Mouse (Mus musculus) adrenal gland, postnatal 25 days (tissue): Measurements from ENCODE around the gene Qsox1. TPM values are rescaled to one million over a fixed set of nuclear protein-coding genes. Genes with fewer than 3 reads are reported as not detected.

Experiments
- DNase-seq: peaks from one replicate; pipeline ENCODE4 v3.0.0; 2021; ENCODE audit warnings: mixed read lengths
- total RNA-seq: library from RNA; stranded (reverse); gene quantifications from 2 replicates; pipeline ENCODE4 v1.2.3, GENCODE M21; 2021

Gene Qsox1
- total RNA-seq, 1 experiment from 2014 or later, result 48.8 TPM

- DNase-seq, result no peak
These were observed 65.7 kb downstream of the Qsox1 start for GRCm38 (mm10) chr1:155747011-155747410.

GRCm38 (mm10) chr1:155742411-155743363, 70.0 kb downstream of the Qsox1 start:
- DNase-seq, result peak; percentile 20

- peak; percentile 14 for DNase-seq
These were observed 70.7 kb downstream of the Qsox1 start for GRCm38 (mm10) chr1:155741988-155742387.

GRCm38 (mm10) chr1:155741378-155741945, 71.2 kb downstream of the Qsox1 start:
- DNase-seq, result no peak

- peak; percentile 17 for DNase-seq
These were observed 71.9 kb downstream of the Qsox1 start for GRCm38 (mm10) chr1:155740622-155741377.

GRCm38 (mm10) chr1:155737809-155738383, 74.8 kb downstream of the Qsox1 start:
- no peak for DNase-seq

GRCm38 (mm10) chr1:155737017-155737808, 75.5 kb downstream of the Qsox1 start:
- DNase-seq, result no peak

GRCm38 (mm10) chr1:155736096-155736825, 76.4 kb downstream of the Qsox1 start:
- no peak for DNase-seq

GRCm38 (mm10) chr1:155731156-155731555, 81.5 kb downstream of the Qsox1 start:
- DNase-seq, result no peak

GRCm38 (mm10) chr1:155729113-155729795, 83.4 kb downstream of the Qsox1 start:
- no peak for DNase-seq

- DNase-seq, result no peak
These were observed 84.9 kb downstream of the Qsox1 start for GRCm38 (mm10) chr1:155727830-155728229.

Other genes starting within 250 kb of the Qsox1 start
- gene Lhx4, start 61.2 kb downstream of the Qsox1 start, total RNA-seq, result 0.06 TPM in 1 of 2 replicates, not detected in the other
- 32.1 and 36.2 TPM in 2 replicates for gene Cep350, start 160.4 kb upstream of the Qsox1 start, total RNA-seq
- 144 and 148 TPM in 2 replicates for gene Tor1aip2, start 222.5 kb upstream of the Qsox1 start, total RNA-seq
- 116 and 125 TPM in 2 replicates for gene Tor1aip1, start 223.6 kb upstream of the Qsox1 start, total RNA-seq